Mouse (Mus musculus): ENCODE results near the gene Pkdcc.

The Pkdcc gene

DNA sequence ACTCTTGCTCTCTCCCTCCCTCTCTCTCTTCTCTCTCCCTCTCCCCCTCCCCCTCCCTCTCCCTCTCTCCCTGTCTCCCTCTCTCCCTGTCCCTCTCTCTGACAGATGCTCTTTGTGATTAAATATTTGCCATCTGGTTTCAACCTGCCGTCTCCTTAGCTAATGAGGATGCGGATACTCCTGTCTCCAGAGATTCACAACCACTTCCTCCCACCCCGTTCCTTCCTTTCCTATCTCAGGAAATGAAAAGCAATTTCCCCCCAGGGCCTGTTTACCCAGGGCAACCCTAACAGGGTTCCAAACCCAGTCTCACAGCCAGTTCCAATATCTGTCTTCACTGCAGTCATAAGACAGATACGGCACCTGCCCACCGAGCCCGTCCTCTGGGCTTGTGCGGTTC lies 31.0 kb downstream of the Pkdcc start:
- DNase-seq (ENCODE audit: low read depth, low spot score) = no peak

DNA sequence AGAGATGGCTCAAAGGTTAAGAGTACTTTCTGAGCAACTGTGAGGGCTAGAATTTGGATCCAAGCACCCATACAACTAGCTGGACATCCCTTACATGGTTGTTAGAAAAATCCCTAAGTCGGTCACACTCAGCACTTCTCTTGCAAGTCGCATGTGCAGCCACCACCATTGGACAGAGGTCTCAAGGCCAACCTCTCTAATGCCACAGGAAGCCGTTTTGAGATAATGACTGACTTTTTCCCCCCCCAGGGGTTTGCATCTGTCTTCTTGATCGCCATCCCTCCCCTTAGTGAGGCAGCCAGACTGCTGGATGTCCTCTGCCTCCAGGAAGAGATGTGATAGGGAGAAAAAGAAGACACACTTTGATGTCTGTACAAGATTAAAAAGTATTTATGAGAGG lies 32.1 kb downstream of the Pkdcc start:
- no peak for DNase-seq (ENCODE audit: low read depth, low spot score)

DNA sequence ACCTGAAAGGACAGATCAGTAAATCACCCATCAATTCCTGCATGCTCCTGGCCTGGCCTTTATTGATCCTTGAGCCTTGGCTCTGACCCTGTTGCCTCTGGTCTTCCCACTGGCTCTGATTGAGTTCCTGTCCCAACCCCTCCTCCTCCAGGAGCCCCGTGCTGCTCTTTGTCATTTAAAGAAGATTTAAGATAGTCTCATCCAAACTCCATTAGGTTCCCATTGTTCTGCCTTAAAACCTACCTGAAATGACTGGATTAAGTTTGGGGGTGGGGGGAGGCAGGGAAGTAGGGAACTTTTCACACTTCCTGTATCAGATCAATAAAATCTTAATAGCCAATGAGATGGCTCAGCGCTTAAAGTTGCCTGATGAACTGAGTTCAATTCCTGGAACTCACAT lies 33.4 kb downstream of the Pkdcc start:
- DNase-seq (ENCODE audit: low read depth, low spot score) = no peak

- no peak for DNase-seq (ENCODE audit: low read depth, low spot score)
Observed at GRCm38 (mm10) chr17:83250903-83251526, 35.9 kb downstream of the Pkdcc start.

GRCm38 (mm10) chr17:83253051-83253649 lies 38.1 kb downstream of the Pkdcc start:
- peak; percentile 54 for DNase-seq (ENCODE audit: low read depth, low spot score)

GRCm38 (mm10) chr17:83267202-83268128 lies 52.4 kb downstream of the Pkdcc start:
- peak; percentile 94 for DNase-seq (ENCODE audit: low read depth, low spot score)

- peak; percentile 81 for DNase-seq (ENCODE audit: low read depth, low spot score)
Observed at GRCm38 (mm10) chr17:83271509-83271908, 56.4 kb downstream of the Pkdcc start.

GRCm38 (mm10) chr17:83272641-83273040 lies 57.5 kb downstream of the Pkdcc start:
- no peak for DNase-seq (ENCODE audit: low read depth, low spot score)

- no peak for DNase-seq (ENCODE audit: low read depth, low spot score)
Observed at GRCm38 (mm10) chr17:83273636-83274035, 58.5 kb downstream of the Pkdcc start.

DNA sequence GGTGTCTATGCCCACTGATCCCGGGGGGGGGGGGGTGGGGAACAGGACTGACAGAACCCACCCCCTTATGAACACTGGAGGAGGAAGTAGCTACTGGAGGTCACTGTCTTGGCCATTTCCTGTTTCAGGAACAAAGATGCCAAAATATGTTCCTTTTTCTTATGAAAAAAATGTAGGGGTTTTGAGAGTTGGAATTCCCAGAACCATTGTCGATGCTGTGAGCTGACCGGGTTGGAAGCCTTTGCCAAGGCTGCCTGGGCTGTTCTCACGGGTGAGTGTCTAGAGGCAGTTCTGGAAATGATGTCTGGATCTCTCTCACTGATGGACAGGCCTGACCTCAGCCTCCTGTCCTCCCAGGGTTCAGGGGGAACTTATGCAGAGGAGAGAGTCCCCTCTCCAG lies 59.0 kb downstream of the Pkdcc start:
- DNase-seq (ENCODE audit: low read depth, low spot score) = no peak
